Mouse (Mus musculus): Measurements from ENCODE around the gene Hmg20b. TPM values are rescaled to one million over a fixed set of nuclear protein-coding genes. Genes with fewer than 3 reads are reported as not detected.

Gene Hmg20b
- 38.3 and 47.1 TPM in 2 replicates for total RNA-seq (2023)

DNA sequence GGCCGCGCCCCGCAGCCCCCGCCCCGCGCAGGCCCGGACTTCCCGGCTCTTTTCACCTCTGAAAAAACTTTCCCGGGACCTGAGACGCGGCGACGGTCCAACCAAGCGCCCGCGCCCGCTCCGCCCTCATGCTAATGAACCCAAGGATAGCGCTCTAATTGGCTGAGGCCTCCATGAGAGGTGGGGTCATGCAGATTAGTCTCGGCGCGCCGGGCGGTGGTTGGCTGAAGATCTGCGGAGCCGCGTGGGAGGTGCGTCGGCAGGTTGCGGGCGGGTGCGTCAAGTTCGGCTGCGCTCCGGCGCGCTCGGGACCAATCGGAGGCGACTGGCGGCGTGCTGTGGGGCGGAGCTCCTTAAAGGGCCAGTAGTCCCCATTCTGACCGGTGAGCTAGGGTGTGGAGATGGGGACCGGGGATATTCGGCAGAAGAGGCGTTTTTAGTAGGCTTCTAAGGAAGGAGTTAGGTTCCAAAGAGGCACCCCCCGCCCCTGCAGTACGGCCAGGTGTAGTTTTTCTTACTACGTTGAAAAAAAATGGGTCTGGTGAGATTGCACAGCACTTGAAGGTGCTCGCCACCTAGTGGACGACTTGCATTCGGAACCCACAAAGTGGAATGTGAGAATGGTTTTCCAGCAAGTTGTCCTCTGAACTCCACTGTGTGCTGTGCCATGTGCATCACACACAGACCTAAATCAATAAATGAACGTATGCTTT is at the start of gene Hmg20b:
Hmg20b (minus strand) TSS at position 130 of the 713 bp plus-strand sequence.

DNA sequence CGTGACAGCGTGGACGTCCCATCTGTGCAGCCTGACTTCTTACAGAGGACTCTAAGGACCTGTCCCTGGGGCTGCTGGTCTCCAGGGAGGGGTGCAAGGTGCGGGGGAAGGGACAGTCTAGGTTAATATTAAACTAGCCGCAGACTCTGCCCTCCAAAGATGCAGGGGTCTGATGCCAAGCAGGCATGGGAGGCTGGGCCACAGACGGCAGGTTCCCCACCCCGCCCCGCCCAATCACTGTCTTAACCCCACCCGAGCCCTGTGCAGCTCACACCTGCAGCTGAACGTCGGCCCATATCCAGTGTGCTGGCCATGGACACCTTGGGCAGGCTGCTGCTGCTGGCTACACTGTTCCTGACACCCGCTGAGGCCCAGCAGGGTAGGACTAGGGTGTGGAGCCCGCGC is 42.5 kb upstream of the Hmg20b start, which contains the start of gene Smim24:
Smim24 (plus strand) TSS at position 271 of the 405 bp plus-strand sequence.

DNA sequence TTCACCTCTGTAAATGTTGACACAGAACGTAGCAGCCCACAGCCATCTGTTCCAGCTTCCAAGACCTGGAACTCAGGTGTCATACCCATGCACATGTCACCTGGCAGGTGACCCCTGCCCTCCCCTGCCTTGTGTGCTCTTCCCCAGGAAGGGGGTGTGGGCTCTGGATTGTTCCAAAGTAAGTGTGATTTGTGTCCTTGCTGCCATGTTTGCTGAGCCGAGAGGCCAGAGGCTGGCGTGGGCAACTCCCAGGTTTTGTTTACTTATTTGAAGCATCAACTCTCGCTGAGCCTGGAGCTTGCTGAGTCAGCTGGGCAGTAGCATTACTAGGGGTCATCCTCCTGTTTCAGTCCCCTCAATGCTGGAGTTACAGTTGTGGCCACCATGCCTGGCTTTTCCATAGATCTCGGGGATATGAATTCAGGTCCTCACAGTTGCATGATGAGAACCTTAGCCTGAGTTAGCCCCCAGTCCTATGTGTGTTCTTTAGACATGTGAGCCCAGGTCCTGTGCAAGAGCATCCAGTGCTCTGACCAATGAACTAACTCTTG is 38.3 kb upstream of the Hmg20b start, which contains the start of gene Gm48552:
Gm48552 (plus strand) TSS at position 501 of the 551 bp plus-strand sequence.

DNA sequence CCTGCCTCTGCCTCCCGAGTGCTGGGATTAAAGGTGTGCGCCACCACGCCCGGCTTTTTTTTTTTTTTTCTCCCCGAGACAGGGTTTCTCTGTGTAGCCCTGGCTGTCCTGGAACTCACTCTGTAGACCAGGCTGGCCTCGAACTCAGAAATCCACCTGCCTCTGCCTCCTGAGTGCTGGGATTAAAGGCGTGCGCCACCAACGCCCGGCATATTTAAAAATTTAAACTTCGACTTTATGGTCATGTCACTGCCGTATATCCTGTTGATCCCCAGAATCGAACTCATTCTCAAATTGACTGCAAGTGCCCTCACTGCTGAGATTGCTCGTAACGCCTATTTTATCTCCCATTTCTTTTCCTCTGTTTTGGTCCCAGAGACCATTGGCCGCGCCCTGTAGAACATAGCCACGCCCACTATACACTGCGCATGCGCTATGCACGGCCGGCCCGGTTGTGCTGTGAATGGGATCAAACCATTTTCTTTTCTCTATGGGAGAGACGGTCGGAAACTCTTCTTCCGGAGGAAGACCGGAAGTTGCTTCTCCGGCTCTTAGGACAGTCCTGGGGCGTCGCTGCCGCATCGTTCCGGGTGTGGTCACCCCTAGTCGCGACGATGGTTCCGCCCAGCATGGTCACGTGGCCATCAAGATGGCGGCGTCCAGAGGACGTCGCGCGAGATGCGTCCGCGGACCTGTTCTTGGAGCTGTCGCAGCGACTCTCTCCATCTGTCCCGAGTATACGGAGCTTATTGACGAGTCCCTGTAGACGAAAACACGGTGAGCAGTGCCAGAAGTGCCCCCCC is 33.7 kb upstream of the Hmg20b start, which contains the start of the genes Dohh and Gm48551:
Dohh (plus strand) TSS at position 627 of the 803 bp plus-strand sequence.
Gm48551 (plus strand) TSS at position 665 of the 803 bp plus-strand sequence.

DNA sequence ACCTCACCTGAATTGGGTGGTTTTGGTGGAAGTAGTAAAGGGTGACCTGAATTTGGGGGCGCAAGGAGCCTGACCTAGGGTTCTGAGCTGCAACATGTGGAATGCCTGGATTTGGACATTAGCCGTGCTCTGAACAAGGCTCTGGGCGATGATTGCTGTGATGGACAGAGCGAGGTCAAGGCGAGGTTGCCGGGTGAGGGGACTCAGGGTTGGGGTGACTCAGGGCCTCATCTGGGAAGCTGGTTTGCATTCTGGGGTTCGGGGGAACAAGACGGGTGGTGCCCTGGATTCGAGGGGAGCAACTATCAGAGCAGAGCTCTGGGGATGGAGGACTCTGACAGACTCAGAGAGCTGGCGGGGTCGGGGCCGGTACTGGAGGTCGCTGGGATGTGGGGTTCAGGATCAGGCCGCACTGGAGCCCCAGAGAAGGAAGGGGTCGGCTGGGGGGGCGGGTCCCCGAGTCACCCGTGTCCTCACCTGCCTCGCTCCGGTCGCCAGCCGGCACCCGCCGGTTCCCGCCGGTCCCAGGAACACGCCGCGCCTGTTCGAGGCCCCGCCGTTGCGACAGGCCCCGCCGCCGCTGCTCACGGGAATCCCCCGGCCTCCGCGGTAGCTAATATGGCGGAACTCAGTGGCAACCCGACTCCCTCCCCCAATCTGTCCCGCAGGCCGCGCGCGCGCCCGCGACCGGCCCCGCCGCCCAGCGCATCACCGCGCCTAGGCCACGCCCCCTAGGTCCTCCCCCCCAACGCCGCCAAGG is 27.7 kb upstream of the Hmg20b start, which contains the start of gene Fzr1:
Fzr1 (minus strand) TSS at position 724 of the 760 bp plus-strand sequence.

DNA sequence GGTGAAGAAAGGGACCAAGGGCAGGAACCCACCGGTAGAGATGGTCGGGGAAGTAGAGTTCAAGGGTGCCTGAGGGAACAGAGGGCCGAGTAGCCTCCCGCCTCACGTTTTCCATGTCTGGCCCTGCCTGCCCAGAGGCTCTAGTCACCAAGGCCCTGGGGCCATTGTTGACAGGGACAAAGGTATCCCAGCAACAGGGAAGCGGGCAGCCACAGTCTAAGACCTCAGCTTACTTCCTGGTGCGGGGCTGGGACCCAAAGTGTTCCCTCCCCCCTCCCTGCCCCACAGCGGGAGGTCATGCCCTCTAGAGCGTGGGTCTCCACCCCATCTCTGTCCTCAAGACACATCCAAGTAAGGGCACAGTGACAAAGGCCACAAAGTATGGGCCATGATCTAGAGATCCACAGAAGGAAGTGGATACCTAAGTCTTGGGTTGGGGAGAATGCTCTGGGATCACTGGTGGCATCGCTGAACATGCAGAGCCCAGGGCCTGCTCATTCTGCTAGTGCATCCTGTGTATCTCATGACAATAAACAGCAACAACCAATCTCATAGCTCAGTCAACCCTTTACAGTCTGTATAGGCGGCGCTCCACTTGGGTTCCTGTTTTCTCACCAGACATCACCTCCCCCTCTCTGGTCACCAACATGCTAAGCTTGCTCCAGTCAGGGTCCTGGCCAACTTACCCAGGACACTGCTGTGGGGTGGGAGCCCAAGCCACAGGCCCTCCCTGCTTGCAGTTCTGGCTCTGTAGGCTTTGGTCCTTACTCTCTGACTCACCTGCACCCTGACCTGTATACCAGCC is 15.6 kb upstream of the Hmg20b start, which contains the start of gene 4930404N11Rik:
4930404N11Rik (minus strand) TSS at position 145 of the 805 bp plus-strand sequence.

DNA sequence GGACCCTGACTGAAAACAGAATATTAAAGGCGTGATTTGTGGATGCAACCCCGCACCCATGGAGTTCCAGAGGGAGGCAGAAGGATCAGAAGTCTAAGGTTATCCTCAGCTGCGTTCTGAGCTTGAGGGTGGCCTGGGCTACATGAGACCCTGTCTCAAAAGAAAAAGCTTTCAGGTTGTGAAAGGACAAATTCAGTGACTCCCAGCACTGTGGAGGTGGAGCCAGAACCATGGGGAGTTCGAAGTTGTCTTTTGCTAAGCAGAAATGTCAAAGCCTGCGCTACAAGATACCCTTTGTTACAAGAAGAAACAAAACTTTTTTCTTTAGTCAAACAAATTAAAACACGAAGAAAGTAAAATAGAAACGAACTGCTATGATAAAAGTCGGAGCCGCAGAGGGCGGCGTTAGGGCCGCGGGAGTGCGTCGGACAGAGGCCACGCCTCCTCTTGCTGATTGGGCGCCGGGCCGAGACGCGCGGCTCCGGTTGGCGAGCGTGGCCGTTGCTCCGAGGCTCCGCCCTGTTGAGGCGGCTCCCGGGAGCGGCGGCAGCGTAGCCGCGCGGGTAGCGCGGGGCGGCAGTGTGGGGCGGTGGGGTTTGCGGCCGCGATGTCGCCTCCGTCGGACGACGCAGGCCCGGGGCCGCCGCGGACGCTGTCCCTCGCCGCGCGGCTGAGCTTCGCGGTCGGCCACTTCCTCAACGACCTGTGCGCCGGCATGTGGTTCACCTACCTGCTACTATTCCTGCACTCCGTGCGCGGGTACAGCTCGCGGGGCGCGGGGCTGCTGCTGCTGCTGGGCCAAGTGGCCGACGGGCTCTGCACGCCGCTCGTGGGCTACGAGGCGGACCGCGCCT is 6.9 kb upstream of the Hmg20b start, which contains the start of gene Mfsd12:
Mfsd12 (plus strand) TSS at position 501 of the 854 bp plus-strand sequence.

DNA sequence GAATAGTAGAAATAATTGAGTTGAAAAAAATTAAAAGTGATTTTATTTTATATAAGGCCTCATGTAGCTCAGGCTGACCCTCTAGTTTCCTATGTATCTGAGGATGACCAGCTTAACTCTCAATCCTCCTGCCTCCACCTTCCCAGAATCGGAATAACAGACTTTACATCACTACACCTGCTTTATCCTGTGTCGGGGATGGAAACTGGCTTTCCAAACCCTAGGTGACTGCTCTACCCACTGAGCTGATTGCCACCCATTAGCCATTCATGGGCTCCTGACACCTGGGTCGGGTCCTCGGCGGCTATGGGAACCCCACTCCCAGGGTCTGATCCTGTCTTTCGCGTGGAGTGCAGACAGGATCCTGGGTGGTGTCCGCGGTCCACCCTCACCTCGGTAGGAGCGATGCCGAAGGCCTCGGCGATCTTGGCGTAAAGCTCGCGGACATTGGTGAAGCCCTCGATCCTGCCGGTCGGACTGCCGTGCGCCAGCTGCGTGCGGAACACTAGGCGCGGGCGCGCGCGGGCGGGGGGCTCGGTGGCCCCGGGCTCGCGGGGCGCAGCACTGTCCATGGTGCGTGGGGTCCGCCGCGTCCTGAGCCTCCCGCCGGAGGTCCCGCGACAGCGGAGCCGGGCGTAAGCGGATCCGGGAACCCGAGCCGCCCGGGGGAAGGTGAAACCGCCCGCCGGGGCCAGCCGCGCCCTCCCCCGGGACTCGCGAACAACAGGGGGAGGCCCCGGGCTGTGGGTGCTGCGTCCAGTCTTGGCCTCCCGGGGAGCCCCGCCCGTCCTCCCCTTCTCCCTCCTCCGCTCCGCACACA is 7.4 kb downstream of the Hmg20b start, which contains the start of gene Gipc3:
Gipc3 (minus strand) TSS at position 581 of the 820 bp plus-strand sequence.

DNA sequence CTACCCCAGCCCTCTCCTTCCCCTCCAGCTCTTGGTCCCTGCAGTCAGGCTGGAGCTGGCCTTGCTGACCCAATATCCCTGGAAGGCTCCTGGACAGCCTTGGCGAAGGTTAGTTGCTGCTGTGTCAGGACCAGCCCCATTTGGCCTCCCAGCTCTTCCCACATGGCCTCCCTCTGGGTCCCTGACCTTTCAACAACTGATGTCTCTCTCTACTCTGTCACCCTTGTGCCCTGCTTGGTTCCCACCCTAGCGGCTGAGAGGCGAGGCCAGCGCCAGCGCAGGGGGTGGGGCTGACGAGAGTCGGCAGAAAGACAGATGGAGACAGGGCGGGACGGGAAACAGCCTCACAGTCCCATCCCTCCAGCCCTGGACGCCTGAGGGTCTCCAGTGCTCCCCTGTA is 21.9 kb downstream of the Hmg20b start, which contains the start of gene Tbxa2r:
Tbxa2r (plus strand) TSS at position 346 of the 400 bp plus-strand sequence.

DNA sequence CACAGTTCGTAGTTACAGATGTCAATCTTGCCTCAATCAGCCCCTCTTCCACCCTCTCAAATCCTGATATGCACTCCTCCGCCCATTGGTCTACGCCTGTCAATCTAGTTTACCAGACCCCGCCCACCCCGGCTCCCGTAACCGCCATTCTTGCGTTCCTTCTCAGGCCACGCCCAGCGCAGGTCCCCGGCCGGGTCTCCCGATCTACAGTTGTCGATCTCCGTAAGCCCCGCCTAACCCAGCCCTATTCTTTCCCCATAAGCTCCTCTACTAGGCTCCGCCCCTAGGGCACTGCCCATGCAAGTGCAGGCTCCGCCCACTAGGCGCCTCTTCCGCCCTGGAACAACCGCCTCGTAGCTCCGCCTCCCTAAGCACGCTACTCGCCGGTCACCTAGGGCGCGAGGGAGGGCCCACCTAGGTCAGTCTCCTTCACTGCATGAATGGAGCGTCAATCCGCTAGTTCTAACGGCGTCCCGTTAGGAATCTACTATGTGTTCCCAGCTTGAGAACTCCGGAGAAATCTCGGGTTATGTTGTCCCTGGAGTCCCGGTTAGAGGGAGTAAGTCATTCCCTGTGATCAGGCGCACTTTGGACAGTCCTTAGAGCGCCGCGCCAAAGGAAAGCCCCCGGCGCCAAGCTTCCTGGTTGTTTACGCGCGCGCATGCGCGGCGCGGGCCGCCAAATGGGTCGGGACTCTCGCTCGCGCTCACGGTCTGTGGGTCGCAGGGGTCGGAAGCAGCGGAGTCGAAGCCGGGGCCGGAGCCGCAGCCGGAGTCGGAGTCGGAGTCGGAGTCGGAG is 29.5 kb downstream of the Hmg20b start, which contains the start of gene Cactin:
Cactin (plus strand) TSS at position 554 of the 798 bp plus-strand sequence.

Other genes starting within 250 kb of the Hmg20b start
- 72.4 and 96.2 TPM in 2 replicates for gene Map2k2, start 244.6 kb downstream of the Hmg20b start, total RNA-seq (2023)
- 58.8 and 72.8 TPM in 2 replicates for gene Zbtb7a, start 215.3 kb downstream of the Hmg20b start, total RNA-seq (2023)
- gene Pias4, start 182.6 kb downstream of the Hmg20b start, total RNA-seq (2023), result 27.7 and 33.9 TPM in 2 replicates
- 599 and 665 TPM in 2 replicates for gene Eef2, start 173.8 kb downstream of the Hmg20b start, total RNA-seq (2023)
- gene Dapk3, start 167.5 kb downstream of the Hmg20b start, total RNA-seq (2023), result 22.3 and 31.6 TPM in 2 replicates
- not detected in 2 replicates for gene 4930442H23Rik, start 166.6 kb downstream of the Hmg20b start, total RNA-seq (2023)
- gene Nmrk2, start 148.4 kb downstream of the Hmg20b start, total RNA-seq (2023), result not detected in 2 replicates
- not detected in 2 replicates for gene Atcay, start 119.6 kb downstream of the Hmg20b start, total RNA-seq (2023)
- 0.14 and 0.54 TPM in 2 replicates for gene Zfr2, start 117.3 kb downstream of the Hmg20b start, total RNA-seq (2023)
- 5.3 and 8.3 TPM in 2 replicates for gene Matk, start 97.5 kb downstream of the Hmg20b start, total RNA-seq (2023)
- 20.7 and 28.0 TPM in 2 replicates for gene Mrpl54, start 83.5 kb downstream of the Hmg20b start, total RNA-seq (2023)
- 21.8 and 26.0 TPM in 2 replicates for gene Apba3, start 83.5 kb downstream of the Hmg20b start, total RNA-seq (2023)
- gene Tjp3, start 58.9 kb downstream of the Hmg20b start, total RNA-seq (2023), result 6.9 and 8.6 TPM in 2 replicates
- 89.4 and 124 TPM in 2 replicates for gene Pip5k1c, start 57.5 kb downstream of the Hmg20b start, total RNA-seq (2023)
- 26.4 and 33.1 TPM in 2 replicates for gene Cactin, start 29.4 kb downstream of the Hmg20b start, total RNA-seq (2023)
- gene Tbxa2r, start 21.7 kb downstream of the Hmg20b start, total RNA-seq (2023), result 0.47 TPM in 1 of 2 replicates, not detected in the other
- not detected in 2 replicates for gene Gipc3, start 7.2 kb downstream of the Hmg20b start, total RNA-seq (2023)
- 26.6 and 28.7 TPM in 2 replicates for gene Mfsd12, start 7.0 kb upstream of the Hmg20b start, total RNA-seq (2023)
- 6.0 and 7.1 TPM in 2 replicates for gene 4930404N11Rik, start 15.3 kb upstream of the Hmg20b start, total RNA-seq (2023)
- 50.3 and 54.1 TPM in 2 replicates for gene Fzr1, start 28.0 kb upstream of the Hmg20b start, total RNA-seq (2023)
- gene Dohh, start 33.9 kb upstream of the Hmg20b start, total RNA-seq (2023), result 22.1 and 26.0 TPM in 2 replicates
- gene Gm48551, start 34.0 kb upstream of the Hmg20b start, total RNA-seq (2023), result 2.0 and 2.2 TPM in 2 replicates
- 0.91 TPM in 1 of 2 replicates, not detected in the other for gene Gm48552, start 38.5 kb upstream of the Hmg20b start, total RNA-seq (2023)
- 5.1 and 6.8 TPM in 2 replicates for gene Smim24, start 42.6 kb upstream of the Hmg20b start, total RNA-seq (2023)
- 60.2 and 61.9 TPM in 2 replicates for gene Nfic, start 105.2 kb upstream of the Hmg20b start, total RNA-seq (2023)
- not detected in 2 replicates for gene Celf5, start 132.2 kb upstream of the Hmg20b start, total RNA-seq (2023)
- 94.5 and 145 TPM in 2 replicates for gene Ncln, start 145.9 kb upstream of the Hmg20b start, total RNA-seq (2023)
- gene S1pr4, start 149.7 kb upstream of the Hmg20b start, total RNA-seq (2023), result 74.1 and 98.5 TPM in 2 replicates
- gene Gna15, start 173.7 kb upstream of the Hmg20b start, total RNA-seq (2023), result 27.7 and 31.6 TPM in 2 replicates
- gene Gna11, start 194.7 kb upstream of the Hmg20b start, total RNA-seq (2023), result 6.3 and 7.7 TPM in 2 replicates
- gene Aes, start 209.0 kb upstream of the Hmg20b start, total RNA-seq (2023), result 259 and 315 TPM in 2 replicates
- 0.95 and 1.5 TPM in 2 replicates for gene Tle2, start 224.1 kb upstream of the Hmg20b start, total RNA-seq (2023)